Mouse (Mus musculus): Measurements from ENCODE around the gene Gm10639. TPM values are rescaled to one million over a fixed set of nuclear protein-coding genes. Genes with fewer than 3 reads are reported as not detected.
"Not testable (repeated sequence)": the region's sequence is repeated elsewhere in the genome, so short reads cannot be mapped to it uniquely, and the experiment has no call there.

Gene Gm10639
- total RNA-seq, 4 experiments from 2014 or later, result 0.65 TPM; not detected in 3

DNA sequence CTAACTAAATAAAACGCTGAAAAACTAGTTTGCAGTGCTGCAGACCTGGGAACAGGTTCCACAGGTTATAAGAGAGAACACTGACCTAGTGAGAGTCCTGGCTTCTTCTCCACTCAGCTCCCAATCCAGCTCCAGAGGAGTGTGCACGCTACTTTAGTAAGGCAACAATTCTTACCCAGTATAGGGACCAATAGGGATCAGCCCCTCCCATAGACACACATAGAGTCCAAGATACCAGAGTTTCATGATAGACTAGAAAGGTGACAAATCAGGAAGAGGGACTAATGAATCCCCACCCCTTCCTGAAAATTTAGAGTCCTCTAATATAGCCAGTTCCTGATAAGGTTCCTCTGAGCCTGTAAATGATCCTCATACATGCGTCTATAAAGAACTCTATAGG, 57.3 kb downstream of the Gm10639 start:
- DNase-seq (ENCODE audit: low spot score in 2 of 2), result no peak

DNA sequence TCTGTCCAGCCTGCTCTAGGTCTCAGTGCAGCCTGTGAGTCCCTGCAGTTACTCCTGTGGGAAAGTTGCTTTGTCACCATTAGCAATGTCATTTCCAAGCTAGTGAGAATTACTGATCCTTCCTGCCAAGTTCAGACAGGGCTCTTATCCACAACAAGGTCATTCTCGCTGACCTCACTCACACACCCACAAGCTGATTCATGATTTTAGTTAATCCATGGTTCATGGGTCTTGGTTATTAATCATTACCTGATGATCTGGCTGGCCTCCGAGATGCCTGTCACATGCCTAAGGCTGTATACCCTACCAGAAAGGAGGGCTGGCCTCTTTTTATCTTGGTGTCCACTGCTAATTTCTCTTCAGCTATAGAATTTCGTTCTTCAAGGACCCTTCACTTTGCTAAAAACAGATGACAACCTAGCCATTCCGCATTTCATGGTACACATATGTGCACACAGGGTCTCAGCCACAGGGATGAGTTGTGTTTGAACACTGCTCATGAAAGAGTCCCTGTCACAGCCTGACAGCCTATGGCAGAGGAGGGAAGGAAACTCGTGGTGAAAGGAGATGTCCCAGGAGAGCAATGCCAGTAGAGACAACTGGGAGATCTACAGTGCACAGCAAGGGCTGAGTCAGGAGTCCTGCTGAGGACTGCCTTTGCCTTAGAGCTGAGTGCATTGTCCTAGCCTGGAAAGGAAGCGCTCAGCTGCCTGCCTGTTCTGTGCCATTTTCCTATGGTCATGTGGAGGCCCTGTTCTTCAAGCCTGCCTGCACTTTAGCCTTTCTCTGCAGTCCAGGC, 58.7 kb downstream of the Gm10639 start:
- not testable (repeated sequence) for DNase-seq (ENCODE audit: low spot score in 2 of 2)

DNA sequence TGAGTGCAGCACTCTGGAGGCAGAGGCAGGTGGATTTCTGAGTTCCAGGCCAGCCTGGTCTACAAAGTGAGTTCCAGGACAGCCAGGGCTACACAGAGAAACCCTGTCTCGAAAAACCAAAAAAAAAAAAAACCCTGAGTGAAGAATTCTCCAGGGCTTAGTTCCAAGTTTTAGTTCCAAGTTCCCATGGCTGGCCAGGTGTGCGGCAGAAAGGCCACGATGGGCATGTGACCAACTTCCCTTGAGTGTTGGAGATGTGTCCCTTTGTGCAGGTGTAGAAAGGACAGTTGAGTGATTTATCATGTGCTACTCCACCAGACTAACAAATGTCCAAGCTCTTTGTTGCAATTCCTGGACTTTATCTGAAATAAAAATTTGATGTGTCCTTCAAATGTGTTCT, 59.4 kb downstream of the Gm10639 start:
- DNase-seq (ENCODE audit: low spot score in 2 of 2), result not testable (repeated sequence)

DNA sequence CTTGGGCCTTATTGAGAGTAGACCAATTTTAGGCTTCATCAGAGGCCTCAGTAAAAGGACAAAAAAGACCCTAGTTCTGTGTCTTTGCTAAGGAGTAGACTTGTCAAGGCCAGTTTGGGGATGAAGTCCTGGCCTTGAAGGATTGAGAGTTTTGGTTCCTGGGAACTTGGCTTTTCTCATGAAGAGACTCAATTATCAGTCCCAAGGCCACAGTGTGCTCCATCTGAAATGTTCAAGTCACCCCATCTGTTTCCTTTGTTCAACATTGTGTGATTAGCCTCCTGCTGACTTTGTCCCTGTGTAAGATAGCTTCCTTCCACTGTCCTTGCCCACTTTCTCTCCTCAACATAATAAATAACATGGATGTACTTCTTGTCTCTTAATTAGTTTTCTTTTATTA, 60.3 kb downstream of the Gm10639 start:
- DNase-seq (ENCODE audit: low spot score in 2 of 2), result not testable (repeated sequence)

DNA sequence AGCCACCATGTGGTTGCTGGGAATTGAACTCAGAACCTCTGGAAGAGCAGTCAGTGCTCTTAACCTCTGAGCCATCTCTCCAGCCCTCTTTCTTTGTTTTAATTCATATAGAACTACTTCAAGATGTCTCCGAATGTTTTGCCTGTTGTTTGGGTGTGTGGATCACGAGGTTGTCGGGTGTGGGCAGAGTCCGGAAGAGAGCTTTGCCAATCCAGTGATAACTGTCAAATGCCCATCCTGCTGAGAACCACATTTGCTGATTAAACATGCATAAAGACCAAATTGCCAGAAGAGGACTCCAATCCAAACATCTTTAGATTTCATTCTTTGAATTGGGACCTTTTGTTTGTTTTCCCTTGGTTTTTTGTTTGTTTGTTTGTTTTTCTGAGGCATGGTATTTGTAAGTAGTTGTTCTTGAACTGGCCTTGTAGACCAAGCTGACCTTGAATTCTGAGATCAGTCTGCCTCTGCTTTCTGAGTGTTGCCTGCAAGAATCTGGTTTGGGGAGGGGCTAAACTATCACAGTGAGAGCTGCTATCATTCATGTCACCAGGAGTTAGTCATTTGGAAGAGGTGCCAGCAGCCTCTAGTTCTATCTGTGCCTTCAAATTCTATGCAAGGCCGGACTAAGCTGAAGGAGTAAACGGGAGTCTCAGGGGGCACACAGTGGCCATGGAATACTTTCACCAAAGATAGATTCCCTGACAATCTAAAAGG, 61.9 kb downstream of the Gm10639 start:
- DNase-seq (ENCODE audit: low spot score in 2 of 2), result no peak

Other genes with a start within 250 kb of the Gm10639 start
- not detected for gene Gcm1, start 238.0 kb upstream of the Gm10639 start, total RNA-seq (2022)
- 10 to 100 TPM; 40.0 to 46.6 (median 41.9) TPM for gene Fbxo9, start 180.9 kb upstream of the Gm10639 start, total RNA-seq (2022)
- gene Ick, start 180.7 kb upstream of the Gm10639 start, total RNA-seq (2022), result 1 to 10 TPM; 4.8 to 5.6 (median 5.1) TPM
- 10 to 100 TPM; 13.0 to 20.3 (median 17.8) TPM for gene Gsta4, start 107.1 kb upstream of the Gm10639 start, total RNA-seq (2022)
- gene Gsta1, start 59.3 kb upstream of the Gm10639 start, total RNA-seq (2022), result not detected
- not detected for gene Gm3776, start 32.8 kb upstream of the Gm10639 start, total RNA-seq (2022)
- not detected for gene Omt2a, start 24.9 kb downstream of the Gm10639 start, total RNA-seq (2022)
- not detected for gene Omt2b, start 37.7 kb downstream of the Gm10639 start, total RNA-seq (2022)
- gene Gsta2, start 65.9 kb downstream of the Gm10639 start, total RNA-seq (2022), result not detected
- gene Dppa5a, start 78.3 kb downstream of the Gm10639 start, total RNA-seq (2022), result not detected
- not detected for gene Ooep, start 88.8 kb downstream of the Gm10639 start, total RNA-seq (2022)
- not detected for gene Ddx43, start 105.9 kb downstream of the Gm10639 start, total RNA-seq (2022)
- gene Cgas, start 153.3 kb downstream of the Gm10639 start, total RNA-seq (2022), result under 1 TPM in 3 of 4 experiments, not detected in 1; 0.11 to 0.17 (median 0.16) TPM
- gene Mto1, start 158.3 kb downstream of the Gm10639 start, total RNA-seq (2022), result 10 to 100 TPM; 16.4 to 19.4 (median 18.0) TPM
- not detected for gene Gm17324, start 158.9 kb downstream of the Gm10639 start, total RNA-seq (2022)
- 100 to 1,000 TPM; 235 to 456 (median 334) TPM for gene Eef1a1, start 199.2 kb downstream of the Gm10639 start, total RNA-seq (2022)

Measured in gastrocnemius, adult 8-10 months (tissue).